Mouse (Mus musculus) small intestine, adult 2 months (tissue): Measurements from ENCODE around the gene Apoa1.

ENCODE experiments used
- CTCF ChIP-seq: fragments of 200-500 bp; IDR thresholded peaks from 2 replicates; pipeline ENCODE4 v1.5.1; 2012; ENCODE audit warnings: low read depth, mild to moderate bottlenecking, control low read depth, inconsistent platforms, low read length, moderate library complexity, mixed read lengths; ENCODE audit not compliant: insufficient replicate concordance, insufficient read length; ENCODE audit errors: extremely low read depth
- POLR2A ChIP-seq: fragments of 200-500 bp; IDR thresholded peaks from 2 replicates; pipeline ENCODE4 v1.6.1; 2012; ENCODE audit warnings: low read depth, mild to moderate bottlenecking, control low read depth, inconsistent platforms, low read length, moderate library complexity

DNA sequence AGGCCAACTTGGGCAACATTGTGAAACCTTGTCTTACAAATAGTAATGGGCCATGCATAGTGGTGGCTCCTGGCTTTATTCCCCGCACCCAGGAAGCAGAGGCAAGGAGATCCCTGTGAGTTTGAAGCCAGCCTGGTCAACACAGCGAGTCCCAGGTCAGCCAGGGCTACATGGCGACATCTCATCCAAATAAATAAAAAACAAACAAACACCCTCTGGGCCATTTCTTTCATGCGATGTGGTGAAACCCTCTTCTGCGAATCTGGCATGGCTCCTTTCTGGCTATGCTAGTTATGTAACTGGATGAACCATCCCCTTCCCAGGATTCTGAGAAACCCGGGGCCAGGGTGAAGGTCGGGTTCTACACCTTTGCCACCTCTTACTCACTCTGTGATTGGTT, 27.8 kb downstream of the Apoa1 start:
- TF ChIP-seq CTCF (no peak), POLR2A (no peak)
